Mouse (Mus musculus) ovary, adult 2 months (tissue): ENCODE measurements around the gene Dnm1. TPM values are rescaled to one million over a fixed set of nuclear protein-coding genes. Genes with fewer than 3 reads are reported as not detected.

Source experiments
- polyA plus RNA-seq: library from polyadenylated mRNA; depleted of rRNA; stranded (reverse); fragments of >200 nt; gene quantifications from 2 replicates; pipeline ENCODE4 v1.2.3, GENCODE M21; 2012; rRNA removed

The Dnm1 gene
- polyA plus RNA-seq = 141 and 169 TPM in 2 replicates

GRCm38 (mm10) chr2:32353007-32353542 lies at the start of gene Dnm1:
Gene Dnm1, minus strand, starts transcription at chr2:32353338.

GRCm38 (mm10) chr2:32395484-32395945 lies 42.4 kb upstream of the Dnm1 start, which contains the start of gene Ptges2:
Gene Ptges2, plus strand, starts transcription at chr2:32395896.

GRCm38 (mm10) chr2:32387706-32388490 lies 34.8 kb upstream of the Dnm1 start, which contains the start of gene Lcn2:
Gene Lcn2, minus strand, starts transcription at chr2:32388252.

GRCm38 (mm10) chr2:32381775-32382223 lies 28.7 kb upstream of the Dnm1 start, which contains the start of gene 1110008P14Rik:
Gene 1110008P14Rik, minus strand, starts transcription at chr2:32381938.

GRCm38 (mm10) chr2:32352151-32353006 lies 759 bp downstream of the Dnm1 start, which contains the start of gene Ciz1:
Gene Ciz1, plus strand, starts transcription at chr2:32352327.

GRCm38 (mm10) chr2:32287923-32288367 lies 65.2 kb downstream of the Dnm1 start, which contains the start of gene Swi5:
Gene Swi5, minus strand, starts transcription at chr2:32288075.

GRCm38 (mm10) chr2:32287334-32287840 lies 65.8 kb downstream of the Dnm1 start, which contains the start of gene Golga2:
Gene Golga2, plus strand, starts transcription at chr2:32287384.

GRCm38 (mm10) chr2:32259657-32260417 lies 93.3 kb downstream of the Dnm1 start, which contains the start of gene Uck1:
Gene Uck1, minus strand, starts transcription at chr2:32260159.

Other genes with a start within 250 kb of the Dnm1 start
- gene Prrc2b, start 202.3 kb downstream of the Dnm1 start, polyA plus RNA-seq = 90.9 and 101 TPM in 2 replicates
- 74.2 and 83.8 TPM in 2 replicates for gene Pomt1, start 116.7 kb downstream of the Dnm1 start, polyA plus RNA-seq
- 225 and 238 TPM in 2 replicates for gene Uck1, start 93.2 kb downstream of the Dnm1 start, polyA plus RNA-seq
- 49.3 and 53.1 TPM in 2 replicates for gene Golga2, start 66.0 kb downstream of the Dnm1 start, polyA plus RNA-seq
- gene Swi5, start 65.3 kb downstream of the Dnm1 start, polyA plus RNA-seq = 134 and 165 TPM in 2 replicates
- 395 and 555 TPM in 2 replicates for gene Ciz1, start 1.0 kb downstream of the Dnm1 start, polyA plus RNA-seq
- gene 1110008P14Rik, start 28.6 kb upstream of the Dnm1 start, polyA plus RNA-seq = 335 and 395 TPM in 2 replicates
- 201 and 263 TPM in 2 replicates for gene Lcn2, start 34.9 kb upstream of the Dnm1 start, polyA plus RNA-seq
- 32.5 and 39.0 TPM in 2 replicates for gene Ptges2, start 42.6 kb upstream of the Dnm1 start, polyA plus RNA-seq
- gene Naif1, start 97.1 kb upstream of the Dnm1 start, polyA plus RNA-seq = 5.6 and 7.1 TPM in 2 replicates
- gene Slc25a25, start 98.1 kb upstream of the Dnm1 start, polyA plus RNA-seq = 17.3 and 18.1 TPM in 2 replicates
- 31.7 and 37.3 TPM in 2 replicates for gene Fam102a, start 182.0 kb upstream of the Dnm1 start, polyA plus RNA-seq
- 118 and 149 TPM in 2 replicates for gene Dpm2, start 217.5 kb upstream of the Dnm1 start, polyA plus RNA-seq
- gene Pip5kl1, start 221.5 kb upstream of the Dnm1 start, polyA plus RNA-seq = 0.67 and 0.74 TPM in 2 replicates
- gene 9430097D07Rik, start 222.3 kb upstream of the Dnm1 start, polyA plus RNA-seq = not detected in 2 replicates
- 33.5 and 34.2 TPM in 2 replicates for gene St6galnac4, start 233.8 kb upstream of the Dnm1 start, polyA plus RNA-seq
- 80.7 and 95.8 TPM in 2 replicates for gene St6galnac6, start 246.4 kb upstream of the Dnm1 start, polyA plus RNA-seq